Mouse (Mus musculus): Measurements from ENCODE around the gene Rab14. TPM values are rescaled to one million over a fixed set of nuclear protein-coding genes. Genes with fewer than 3 reads are reported as not detected.

Rab14 gene
- polyA plus RNA-seq, 1 experiment = 170 TPM

DNA sequence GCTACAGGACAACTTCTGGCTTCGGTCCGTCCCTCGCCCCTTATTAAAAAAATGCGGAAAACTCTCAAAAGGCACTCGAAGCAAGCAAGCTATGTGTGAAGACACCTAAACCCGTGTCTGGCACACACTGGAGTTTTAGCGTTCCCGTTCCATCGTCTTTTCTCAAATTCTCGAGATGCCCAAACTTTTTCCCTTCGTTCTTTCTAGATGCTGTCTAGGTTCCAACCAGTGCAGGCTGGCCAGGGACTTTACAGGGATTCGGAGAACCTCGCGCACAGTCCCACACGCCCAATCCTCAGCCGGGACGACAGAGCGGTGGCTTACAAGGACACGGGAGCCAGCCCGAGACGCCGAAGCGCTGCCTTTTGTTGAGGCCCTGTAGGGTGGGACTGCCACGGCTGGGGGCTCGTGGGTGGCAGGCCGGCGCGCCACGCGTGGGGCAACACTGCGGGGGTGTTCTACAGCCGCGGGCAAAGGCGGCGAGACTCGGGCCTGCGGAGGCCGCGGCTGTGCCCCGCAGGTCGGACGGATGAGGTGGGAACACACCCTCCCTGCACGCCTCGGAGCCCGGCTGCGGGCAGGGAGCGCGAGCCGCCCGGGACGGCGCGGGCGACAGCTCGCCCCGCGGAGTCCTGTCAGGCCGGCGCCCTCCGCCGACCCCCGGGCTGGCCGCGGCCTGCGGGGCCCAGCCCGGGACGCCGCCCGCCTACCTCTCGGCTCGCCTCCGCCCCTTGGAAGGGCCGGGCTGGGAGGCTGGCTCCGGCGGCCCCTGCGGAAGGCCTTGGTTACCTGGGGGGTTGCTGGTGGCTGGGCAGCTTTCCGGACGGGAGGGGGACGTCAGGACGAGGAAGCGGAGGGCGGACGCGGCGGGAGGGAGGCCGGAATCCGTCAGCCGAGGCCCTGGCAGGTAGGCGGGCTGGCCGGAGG, 686 bp downstream of the Rab14 start:
- Histone ChIP-seq H3K4me3 (ENCODE audit: insufficient read depth, low read depth, low read length) (peak overlapping the region; percentile 82), H3K4me1 (ENCODE audit: control insufficient read depth, insufficient read depth, low read length) (peaks cover 22% of the 10 kb centered on the region; the same call in 1 of the 2 replicates), H3K36me3 (ENCODE audit: control insufficient read depth, insufficient read depth, low read length) (no peaks in the 10 kb centered on the region; the same call in 1 of the 2 replicates), H3K27me3 (replicated peaks; ENCODE audit: control insufficient read depth, insufficient read depth, low read length) (no peaks in the 10 kb centered on the region), H3K27ac (ENCODE audit: insufficient read depth, low read depth, low read length) (peak overlapping the region; percentile 98)
- no peak for TF ChIP-seq CTCF (conservative IDR thresholded peaks at IDR 0.05; ENCODE audit: insufficient read depth, insufficient read length, low read depth, low read length)
- TF ChIP-seq POLR2A (IDR thresholded peaks at IDR 0.05; ENCODE audit: low read depth, low read length) = no peak
- under 1% methylated on average over 86 of the region's 90 CpGs for WGBS
- peak; percentile 45 for DNase-seq

DNA sequence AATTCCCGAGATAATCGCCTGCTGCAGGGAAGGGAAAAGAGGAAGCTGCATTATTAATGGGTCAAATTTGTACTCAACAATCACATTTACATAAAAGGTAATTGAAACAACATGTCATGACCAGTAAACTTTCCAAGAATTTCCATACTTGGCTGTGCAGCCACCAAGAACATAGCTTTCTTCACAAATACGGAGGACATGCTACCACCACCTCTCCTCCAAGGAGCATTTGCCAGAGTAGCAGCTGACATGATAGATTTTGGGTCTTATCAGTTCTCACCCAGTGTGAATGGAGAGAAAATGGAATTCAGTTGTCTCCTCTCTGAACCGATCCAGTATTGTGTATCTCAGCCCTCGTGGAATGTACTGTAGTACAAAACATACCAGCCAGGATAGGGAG, 1.4 kb downstream of the Rab14 start:
- no peak for DNase-seq
- H3K4me1 ChIP-seq (ENCODE audit: control insufficient read depth, insufficient read depth, low read length) = peaks cover 23% of the 10 kb centered on the region; the same call in 1 of the 2 replicates
- TF ChIP-seq CTCF (conservative IDR thresholded peaks at IDR 0.05; ENCODE audit: insufficient read depth, insufficient read length, low read depth, low read length) (no peak), POLR2A (IDR thresholded peaks at IDR 0.05; ENCODE audit: low read depth, low read length) (no peak)
- no peaks in the 10 kb centered on the region; the same call in 1 of the 2 replicates for H3K36me3 ChIP-seq (ENCODE audit: control insufficient read depth, insufficient read depth, low read length)
- 1% methylated on average over 5 of the region's 5 CpGs for WGBS
- H3K4me3 ChIP-seq (ENCODE audit: insufficient read depth, low read depth, low read length) = peak overlapping the region; percentile 82
- H3K27me3 ChIP-seq (replicated peaks; ENCODE audit: control insufficient read depth, insufficient read depth, low read length) = no peaks in the 10 kb centered on the region
- H3K27ac ChIP-seq (ENCODE audit: insufficient read depth, low read depth, low read length) = peak overlapping the region; percentile 98

DNA sequence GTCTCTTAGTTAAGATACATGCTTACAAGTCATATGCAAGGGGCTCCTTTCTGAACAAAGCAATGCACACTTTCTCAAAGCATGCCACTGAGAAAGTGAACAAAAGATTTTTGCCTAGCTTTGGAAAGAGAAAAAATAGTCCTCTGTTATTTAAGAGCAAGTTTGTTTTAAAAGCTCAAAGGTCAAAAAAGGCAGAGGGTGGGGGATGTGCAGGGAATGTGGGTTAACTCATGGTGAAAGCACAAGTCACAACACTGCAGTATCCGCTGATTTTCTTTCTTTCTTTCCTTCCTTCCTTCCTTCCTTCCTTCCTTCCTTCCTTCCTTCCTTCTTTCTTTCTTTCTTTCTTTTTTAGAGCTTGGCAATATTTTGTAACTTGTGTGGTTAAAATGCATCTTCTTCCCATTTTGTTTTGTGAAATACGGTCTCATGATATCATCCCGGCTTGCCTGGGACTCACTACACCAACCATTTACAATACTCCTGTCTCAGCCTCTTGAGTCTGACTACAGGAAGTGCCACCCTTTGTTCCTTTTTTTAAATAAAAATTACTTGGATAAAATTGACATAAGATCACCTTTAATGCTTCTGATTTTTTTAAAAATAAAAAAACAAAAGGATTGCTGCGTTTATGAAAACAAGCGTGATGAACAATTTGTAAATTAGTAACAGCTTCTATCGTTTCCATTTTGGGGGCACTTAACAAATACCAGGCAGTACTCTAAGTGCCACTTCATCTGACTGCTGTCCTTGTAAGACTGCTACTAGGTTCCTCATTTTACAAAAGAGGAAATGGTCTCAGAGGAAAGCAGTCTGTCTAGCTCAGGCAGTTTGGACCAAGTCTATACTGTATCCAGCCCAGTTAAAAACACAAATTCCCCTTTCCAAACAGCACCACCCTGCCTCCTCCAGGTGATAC, 5.0 kb downstream of the Rab14 start:
- WGBS = 34% methylated on average over 6 of the region's 6 CpGs
- TF ChIP-seq POLR2A (IDR thresholded peaks at IDR 0.05; ENCODE audit: low read depth, low read length) (no peak), CTCF (conservative IDR thresholded peaks at IDR 0.05; ENCODE audit: insufficient read depth, insufficient read length, low read depth, low read length) (no peak)
- Histone ChIP-seq H3K27ac (ENCODE audit: insufficient read depth, low read depth, low read length) (peak overlapping the region; percentile 45), H3K27me3 (replicated peaks; ENCODE audit: control insufficient read depth, insufficient read depth, low read length) (no peaks in the 10 kb centered on the region), H3K4me1 (ENCODE audit: control insufficient read depth, insufficient read depth, low read length) (peaks cover 25% of the 10 kb centered on the region; the same call in 1 of the 2 replicates), H3K36me3 (ENCODE audit: control insufficient read depth, insufficient read depth, low read length) (no peaks in the 10 kb centered on the region; the same call in 1 of the 2 replicates), H3K4me3 (ENCODE audit: insufficient read depth, low read depth, low read length) (no peak overlapping the region)
- peak; percentile 86 for DNase-seq

DNA sequence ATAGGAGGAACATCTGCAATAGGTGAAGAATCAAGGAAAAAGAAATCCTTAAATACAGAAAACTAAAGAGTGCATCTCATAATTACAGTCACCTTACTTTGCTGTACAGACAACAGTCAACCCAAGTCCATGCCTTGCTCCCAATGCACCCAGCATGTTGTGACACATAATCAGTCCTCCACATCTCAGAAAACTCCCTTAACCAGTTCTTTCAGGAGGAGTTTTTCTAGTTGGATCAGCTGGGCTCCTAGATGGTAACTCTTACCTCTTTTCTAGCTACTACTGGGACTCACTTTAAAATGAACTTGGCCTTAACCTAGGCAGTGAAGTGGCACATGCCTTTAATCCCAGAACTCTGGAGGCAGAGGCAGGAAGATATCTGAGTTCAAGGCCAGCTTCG, 6.9 kb downstream of the Rab14 start:
- Histone ChIP-seq H3K27ac (ENCODE audit: insufficient read depth, low read depth, low read length) (0 out of 2 replicates have a peak overlapping the region, but pooled peaks have one; percentile 23), H3K4me3 (ENCODE audit: insufficient read depth, low read depth, low read length) (no peak overlapping the region), H3K27me3 (replicated peaks; ENCODE audit: control insufficient read depth, insufficient read depth, low read length) (no peaks in the 10 kb centered on the region), H3K36me3 (ENCODE audit: control insufficient read depth, insufficient read depth, low read length) (no peaks in the 10 kb centered on the region), H3K4me1 (ENCODE audit: control insufficient read depth, insufficient read depth, low read length) (peaks cover 19% of the 10 kb centered on the region; the same call in 1 of the 2 replicates)
- DNase-seq = no peak
- TF ChIP-seq POLR2A (IDR thresholded peaks at IDR 0.05; ENCODE audit: low read depth, low read length) (no peak), CTCF (conservative IDR thresholded peaks at IDR 0.05; ENCODE audit: insufficient read depth, insufficient read length, low read depth, low read length) (no peak)
- WGBS = 83% methylated on average over 1 of the region's 1 CpGs

DNA sequence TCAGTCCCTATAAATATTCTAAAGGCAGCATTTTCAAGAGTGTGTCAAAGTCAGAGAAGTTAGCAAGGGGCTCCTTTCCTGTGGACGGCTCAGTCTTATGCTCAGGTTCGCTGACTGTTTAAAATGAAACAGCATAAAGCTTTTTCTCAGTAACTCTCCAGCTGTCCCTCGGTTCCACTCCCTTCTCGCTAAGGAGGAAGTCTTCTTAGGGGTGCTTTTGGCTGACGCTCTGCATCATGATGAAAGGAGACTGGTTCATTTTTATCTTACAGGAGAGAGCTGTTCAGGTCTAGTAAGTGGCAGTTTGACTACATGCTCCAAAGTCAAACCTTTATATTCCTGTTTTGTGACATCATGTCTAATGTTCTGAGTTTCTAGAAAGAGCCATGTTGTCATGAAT, 12.0 kb downstream of the Rab14 start:
- Histone ChIP-seq H3K4me1 (ENCODE audit: control insufficient read depth, insufficient read depth, low read length) (peaks cover 1% of the 10 kb centered on the region; the same call in 1 of the 2 replicates), H3K36me3 (ENCODE audit: control insufficient read depth, insufficient read depth, low read length) (peaks cover 9% of the 10 kb centered on the region; the same call in 1 of the 2 replicates), H3K4me3 (ENCODE audit: insufficient read depth, low read depth, low read length) (no peak overlapping the region), H3K27me3 (replicated peaks; ENCODE audit: control insufficient read depth, insufficient read depth, low read length) (no peaks in the 10 kb centered on the region), H3K27ac (ENCODE audit: insufficient read depth, low read depth, low read length) (no peak overlapping the region)
- WGBS = 70% methylated on average over 5 of the region's 5 CpGs
- DNase-seq = no peak
- no peak for TF ChIP-seq POLR2A (IDR thresholded peaks at IDR 0.05; ENCODE audit: low read depth, low read length)
- no peak for TF ChIP-seq CTCF (conservative IDR thresholded peaks at IDR 0.05; ENCODE audit: insufficient read depth, insufficient read length, low read depth, low read length)

DNA sequence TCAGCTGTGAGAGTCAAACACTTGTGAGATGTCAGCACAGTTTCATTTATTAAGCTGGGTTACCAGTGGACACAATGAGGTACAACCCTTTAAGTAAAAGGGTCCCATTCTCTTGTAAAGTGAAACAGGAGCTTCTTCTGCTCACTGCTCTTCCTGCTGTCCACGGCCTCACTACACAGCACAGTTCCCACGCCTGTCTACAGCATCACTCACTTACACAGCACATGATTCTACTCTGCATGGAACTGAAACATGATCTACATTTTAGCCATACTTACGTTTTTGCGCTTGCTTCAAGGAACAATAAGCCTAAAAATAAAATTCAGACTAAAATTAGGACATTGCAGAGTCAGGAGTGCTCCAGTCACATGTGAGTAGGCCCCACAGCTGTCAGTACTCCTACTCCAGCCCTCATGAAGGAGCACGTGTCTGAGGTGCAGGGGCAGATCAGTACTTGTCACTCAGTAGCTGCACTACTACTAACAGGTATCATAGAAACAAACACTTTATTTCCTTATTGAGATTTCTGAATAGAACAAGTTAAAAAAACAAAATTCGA, 17.7 kb downstream of the Rab14 start:
- TF ChIP-seq CTCF (conservative IDR thresholded peaks at IDR 0.05; ENCODE audit: insufficient read depth, insufficient read length, low read depth, low read length) (no peak), POLR2A (IDR thresholded peaks at IDR 0.05; ENCODE audit: low read depth, low read length) (no peak)

More for the DNA sequence above, 17.7 kb downstream of the Rab14 start:
- DNase-seq = no peak
- 80% methylated on average over 6 of the region's 6 CpGs for WGBS
- peaks cover 19% of the 10 kb centered on the region for H3K36me3 ChIP-seq (ENCODE audit: control insufficient read depth, insufficient read depth, low read length)
- no peaks in the 10 kb centered on the region for H3K27me3 ChIP-seq (replicated peaks; ENCODE audit: control insufficient read depth, insufficient read depth, low read length)
- H3K4me3 ChIP-seq (ENCODE audit: insufficient read depth, low read depth, low read length) = no peak overlapping the region
- no peak overlapping the region for H3K27ac ChIP-seq (ENCODE audit: insufficient read depth, low read depth, low read length)
- H3K4me1 ChIP-seq (ENCODE audit: control insufficient read depth, insufficient read depth, low read length) = no peaks in the 10 kb centered on the region

Measured in kidney, adult 2 months (tissue).